Mouse (Mus musculus) embryonic stem cell, embryonic (primary cell): ENCODE results near the gene Grk2.

Experiments used
- CTCF ChIA-PET, 4 experiments: fragments of 300-600 bp in 2 of 4; fragments of 350-600 bp in 2 of 4; sonication (Branson Sonifier 250); formaldehyde crosslinking; loops; one replicate each; lab custom pipeline; 2022; ENCODE audit warnings: inconsistent platforms in 2 of 4; lab: Charles Lee
- POLR2A ChIA-PET, 4 experiments: fragments of 300-600 bp in 2 of 4; fragments of 350-600 bp in 2 of 4; sonication (Branson Sonifier 250); formaldehyde crosslinking; loops; one replicate each; lab custom pipeline; 2022; ENCODE audit warnings: antibody characterized with exemption in 4 of 4, inconsistent platforms in 1 of 4; lab: Charles Lee

Gene Grk2

GRCm38 (mm10) chr19:4315223-4315944 is 9.4 kb upstream of the Grk2 start:
- ChIA-PET CTCF (no interaction called here), POLR2A (interaction anchor here in 2 of 4 experiments (0.6 to 4.0 kb wide), 6 partner anchors 9 to 268 kb away, joined by 3 to 21 read pairs (median 5); no protein-coding TSS in a partner anchor)

- POLR2A ChIA-PET, result interaction anchor here (0.6 to 0.9 kb wide), 9 partner anchors 9 to 189 kb away, joined by 3 to 10 read pairs (median 3); partner anchors contain the start of genes AC109138.7 (in 1 of the 4) and Clcf1 (in 1 of the 4)
- CTCF ChIA-PET, result interaction anchor here (0.5 to 2.4 kb wide), 43 partner anchors 8 to 764 kb away, joined by 3 to 9 read pairs (median 4); partner anchors contain the start of genes Ankrd13d (in 2 of the 4), Rad9a (in 1 of the 4) and Ssh3 (in 1 of the 4)
These were observed 3.8 kb upstream of the Grk2 start for GRCm38 (mm10) chr19:4309776-4310185.

- ChIA-PET CTCF (interaction anchor here (0.6 to 2.4 kb wide), 26 partner anchors 9 to 764 kb away, joined by 3 to 9 read pairs (median 4); partner anchors contain the start of gene Ankrd13d (in 2 of the 4)), POLR2A (interaction anchor here in 3 of 4 experiments (0.6 to 0.7 kb wide), 5 partner anchors 8 to 189 kb away, joined by 3 to 8 read pairs (median 3); no protein-coding TSS in a partner anchor)
These were observed 3.3 kb upstream of the Grk2 start for GRCm38 (mm10) chr19:4309302-4309701.

GRCm38 (mm10) chr19:4305491-4306189 is 382 bp downstream of the Grk2 start:
- POLR2A ChIA-PET, result interaction anchor here (0.6 to 1.7 kb wide), 18 partner anchors 9 to 393 kb away, joined by 3 to 11 read pairs (median 4); partner anchors contain the start of genes Ankrd13d (in 2 of the 4), Ndufs8 (in 1 of the 4) and Pold4 (in 1 of the 4)
- CTCF ChIA-PET, result interaction anchor here in 3 of 4 experiments (0.6 to 1.7 kb wide), 25 partner anchors 12 to 991 kb away, joined by 3 to 17 read pairs (median 3); partner anchors contain the start of genes Ankrd13d (in 3 of the 3) and Ssh3 (in 1 of the 3)

- CTCF ChIA-PET, result interaction anchor here in 3 of 4 experiments (0.6 to 1.6 kb wide), 8 partner anchors 11 to 286 kb away, joined by 3 to 15 read pairs (median 5); partner anchors contain the start of gene Ankrd13d (in 2 of the 3)
- POLR2A ChIA-PET, result interaction anchor here in 3 of 4 experiments (0.8 to 1.7 kb wide), 12 partner anchors 8 to 73 kb away, joined by 3 to 11 read pairs (median 4); partner anchors contain the start of genes Ankrd13d (in 2 of the 3) and Pold4 (in 1 of the 3)
These were observed 1.1 kb downstream of the Grk2 start for GRCm38 (mm10) chr19:4304871-4305321.

GRCm38 (mm10) chr19:4304251-4304821 is 1.7 kb downstream of the Grk2 start:
- ChIA-PET POLR2A (interaction anchor here in 2 of 4 experiments (0.7 to 6.7 kb wide), 9 partner anchors 8 to 69 kb away, joined by 3 to 32 read pairs (median 5); partner anchors contain the start of gene Ankrd13d (in 1 of the 2)), CTCF (interaction anchor here in 2 of 4 experiments (0.6 to 2.1 kb wide), 5 partner anchors 14 to 80 kb away, joined by 3 to 7 read pairs (median 4); partner anchors contain the start of gene Ankrd13d (in 2 of the 2))

GRCm38 (mm10) chr19:4303640-4303995 is 2.4 kb downstream of the Grk2 start:
- ChIA-PET POLR2A (interaction anchor here in 2 of 4 experiments (0.7 to 6.7 kb wide), 10 partner anchors 9 to 206 kb away, joined by 3 to 32 read pairs (median 5); partner anchors contain the start of genes Ankrd13d (in 1 of the 2) and Cdk2ap2 (in 1 of the 2)), CTCF (interaction anchor here in 2 of 4 experiments (0.8 to 2.1 kb wide), 4 partner anchors 13 to 81 kb away, joined by 3 to 5 read pairs (median 3); no protein-coding TSS in a partner anchor)

GRCm38 (mm10) chr19:4302936-4303639 is 2.9 kb downstream of the Grk2 start:
- ChIA-PET POLR2A (interaction anchor here in 2 of 4 experiments (0.7 to 6.7 kb wide), 13 partner anchors 9 to 206 kb away, joined by 3 to 32 read pairs (median 5); partner anchors contain the start of genes Ankrd13d (in 1 of the 2), Cdk2ap2 (in 1 of the 2) and Ssh3 (in 1 of the 2)), CTCF (interaction anchor here in 2 of 4 experiments (0.8 to 2.1 kb wide), 5 partner anchors 13 to 114 kb away, joined by 3 to 5 read pairs (median 3); no protein-coding TSS in a partner anchor)

- CTCF ChIA-PET, result interaction anchor here in 3 of 4 experiments (0.5 to 2.2 kb wide), 9 partner anchors 8 to 441 kb away, joined by 3 to 5 read pairs (median 4); partner anchors contain the start of gene Ankrd13d (in 1 of the 3)
These were observed 4.0 kb downstream of the Grk2 start for GRCm38 (mm10) chr19:4301735-4302651.

GRCm38 (mm10) chr19:4300852-4301734 is 4.9 kb downstream of the Grk2 start:
- POLR2A ChIA-PET, result interaction anchor here in 3 of 4 experiments (0.5 to 6.7 kb wide), 14 partner anchors 8 to 267 kb away, joined by 3 to 32 read pairs (median 4); partner anchors contain the start of gene Ankrd13d (in 1 of the 3)
- CTCF ChIA-PET, result interaction anchor here (0.6 to 2.3 kb wide), 12 partner anchors 9 to 259 kb away, joined by 3 to 8 read pairs (median 4); partner anchors contain the start of gene Ankrd13d (in 1 of the 4)

More at GRCm38 (mm10) chr19:4301735-4302651, 4.0 kb downstream of the Grk2 start:
- POLR2A ChIA-PET, result interaction anchor here in 2 of 4 experiments (0.6 to 6.7 kb wide), 11 partner anchors 10 to 203 kb away, joined by 3 to 32 read pairs (median 4); partner anchors contain the start of genes Ankrd13d (in 1 of the 2) and Ssh3 (in 1 of the 2)

- POLR2A ChIA-PET, result interaction anchor here (0.5 to 6.7 kb wide), 17 partner anchors 8 to 244 kb away, joined by 3 to 32 read pairs (median 3); partner anchors contain the start of genes Ankrd13d (in 1 of the 4), Pold4 (in 1 of the 4) and Ppp1ca (in 1 of the 4)
- CTCF ChIA-PET, result interaction anchor here (0.7 to 2.3 kb wide), 10 partner anchors 9 to 55 kb away, joined by 3 to 8 read pairs (median 3); partner anchors contain the start of gene Ankrd13d (in 2 of the 4)
These were observed 5.7 kb downstream of the Grk2 start for GRCm38 (mm10) chr19:4300271-4300704.

- POLR2A ChIA-PET, result interaction anchor here (0.5 to 6.7 kb wide), 19 partner anchors 8 to 141 kb away, joined by 3 to 32 read pairs (median 4); partner anchors contain the start of genes Ankrd13d (in 1 of the 4), Pold4 (in 1 of the 4), Ppp1ca (in 1 of the 4) and Rad9a (in 1 of the 4)
- CTCF ChIA-PET, result interaction anchor here (0.5 to 2.3 kb wide), 7 partner anchors 10 to 1353 kb away, joined by 3 to 11 read pairs (median 4); partner anchors contain the start of gene Ankrd13d (in 2 of the 4)
These were observed 6.3 kb downstream of the Grk2 start for GRCm38 (mm10) chr19:4299574-4300270.

GRCm38 (mm10) chr19:4299126-4299525 is 6.9 kb downstream of the Grk2 start:
- POLR2A ChIA-PET, result interaction anchor here in 3 of 4 experiments (0.8 to 6.7 kb wide), 12 partner anchors 10 to 142 kb away, joined by 3 to 32 read pairs (median 4); partner anchors contain the start of genes Ankrd13d (in 1 of the 3), Ppp1ca (in 1 of the 3), Rad9a (in 1 of the 3) and Ssh3 (in 1 of the 3)
- CTCF ChIA-PET, result interaction anchor here in 2 of 4 experiments (0.8 to 2.3 kb wide), 4 partner anchors 16 to 44 kb away, joined by 3 to 8 read pairs (median 6); partner anchors contain the start of gene Ankrd13d (in 2 of the 2)
